Mouse (Mus musculus) lung, postnatal 4 days (tissue): ENCODE results near the gene Irf4.

Experiments used
- DNase-seq, 2 experiments: peaks; one replicate each; pipeline ENCODE4 v3.0.0; 2021

The Irf4 gene

GRCm38 (mm10) chr13:30749021-30749556, at the start of gene Irf4:
Irf4 (plus strand) TSS chr13:30749226.
- peak; percentile 69 to 71 for DNase-seq

DNA sequence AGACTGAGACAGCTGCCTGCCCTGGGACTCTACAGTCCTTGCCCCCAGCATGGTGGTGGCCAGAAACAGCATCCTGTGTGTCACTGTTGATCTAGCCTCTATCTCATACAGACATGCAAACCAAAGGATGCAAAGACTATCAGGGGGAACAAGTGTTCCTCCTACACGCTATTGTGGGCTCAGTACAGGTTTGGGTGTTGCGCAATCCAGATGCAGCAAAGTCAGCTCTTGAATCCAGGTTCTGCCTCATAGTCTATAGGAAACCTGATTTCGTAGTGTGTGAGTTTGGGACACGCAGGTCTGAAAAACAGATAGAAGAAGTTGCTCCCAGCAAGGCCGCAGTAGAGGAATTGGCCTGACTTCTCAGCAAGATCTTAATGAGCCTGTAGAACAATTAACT, 46.3 kb upstream of the Irf4 start:
- DNase-seq, result no peak

DNA sequence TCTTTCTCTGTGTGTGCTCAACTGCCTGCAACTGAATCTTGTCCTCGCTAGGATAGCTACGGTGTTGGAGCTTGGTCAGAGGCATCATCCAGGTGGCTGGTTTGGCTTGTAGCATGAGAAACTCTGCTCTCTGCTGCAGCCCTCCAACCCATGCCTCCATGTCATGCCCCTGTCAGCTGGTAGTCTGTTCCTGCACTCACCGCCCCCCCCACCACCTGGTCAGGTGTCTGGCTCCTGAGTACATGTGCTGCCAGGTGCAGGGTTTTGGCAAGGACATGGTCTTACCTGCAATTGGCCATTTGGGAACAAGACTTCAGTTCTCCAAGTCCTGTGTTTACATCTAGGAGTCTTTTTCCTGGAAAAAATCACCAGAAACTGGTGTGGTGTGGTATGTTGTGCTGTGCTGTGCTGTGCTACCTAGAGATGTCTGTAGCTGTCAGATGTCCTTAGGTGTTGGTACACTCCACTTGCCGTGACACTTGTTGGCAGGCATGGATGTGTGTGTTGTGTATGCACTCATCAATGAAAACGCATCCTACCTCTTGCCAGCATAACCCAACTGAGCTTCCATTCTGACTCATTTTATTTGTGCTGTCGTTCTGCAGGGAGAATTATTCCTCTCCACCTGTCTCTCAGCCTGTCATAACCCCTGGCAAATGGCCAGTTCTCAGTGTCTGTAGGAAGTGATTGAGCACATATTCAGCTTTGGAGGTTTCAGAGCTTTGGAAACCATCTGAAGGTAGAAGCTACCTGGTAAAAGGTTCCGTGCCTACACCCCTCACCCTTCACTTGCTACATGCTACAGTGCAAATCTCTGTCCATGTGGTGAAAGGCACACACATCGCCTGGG, 44.6 kb upstream of the Irf4 start:
- DNase-seq, result no peak

DNA sequence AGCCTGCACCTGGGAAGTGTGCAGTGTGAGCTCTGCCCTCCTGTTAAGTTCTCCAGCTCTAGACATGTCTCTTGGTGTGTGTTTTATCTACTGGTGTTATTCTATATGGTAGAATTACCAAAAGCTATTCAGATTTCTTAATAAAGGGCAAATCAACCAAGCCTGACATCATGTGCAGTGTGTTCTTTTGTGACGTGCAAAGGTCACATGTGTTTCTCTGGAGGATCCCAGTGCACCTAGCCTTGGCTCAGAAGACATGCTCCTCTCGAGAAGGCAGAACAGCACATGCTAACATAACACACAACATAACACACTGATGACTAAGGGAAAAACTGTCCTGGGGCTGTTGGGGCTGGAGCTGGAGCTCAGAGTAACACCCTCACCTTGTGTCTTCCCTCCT, 38.0 kb upstream of the Irf4 start:
- no peak for DNase-seq

- DNase-seq, result no peak
Measured at GRCm38 (mm10) chr13:30711711-30712110, 37.3 kb upstream of the Irf4 start.

- no peak for DNase-seq
Measured at GRCm38 (mm10) chr13:30712280-30712679, 36.7 kb upstream of the Irf4 start.

- DNase-seq, result no peak
Measured at GRCm38 (mm10) chr13:30713621-30714020, 35.4 kb upstream of the Irf4 start.

- DNase-seq, result no peak
Measured at GRCm38 (mm10) chr13:30714552-30714951, 34.5 kb upstream of the Irf4 start.

- DNase-seq, result no peak
Measured at GRCm38 (mm10) chr13:30715060-30715459, 34.0 kb upstream of the Irf4 start.

DNA sequence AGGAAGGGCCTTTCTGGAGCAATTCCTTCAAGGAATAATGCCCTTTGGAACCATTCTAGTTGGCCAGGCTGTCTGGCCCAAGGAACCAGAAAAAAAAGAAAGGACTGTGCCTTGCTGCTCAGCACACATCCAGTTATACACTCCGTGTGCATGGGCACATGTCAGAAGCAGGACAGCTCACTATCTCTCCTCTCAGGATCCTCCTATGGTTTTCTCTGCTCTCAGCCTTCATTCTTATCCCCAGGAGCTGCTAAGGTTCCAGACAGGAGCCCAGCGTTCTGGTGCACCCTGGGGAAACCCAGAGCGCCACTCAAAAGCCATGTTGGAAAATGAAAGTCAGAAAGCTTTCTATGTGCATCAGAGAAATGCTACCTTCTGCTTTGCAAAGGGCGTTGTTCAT, 33.5 kb upstream of the Irf4 start:
- no peak for DNase-seq

DNA sequence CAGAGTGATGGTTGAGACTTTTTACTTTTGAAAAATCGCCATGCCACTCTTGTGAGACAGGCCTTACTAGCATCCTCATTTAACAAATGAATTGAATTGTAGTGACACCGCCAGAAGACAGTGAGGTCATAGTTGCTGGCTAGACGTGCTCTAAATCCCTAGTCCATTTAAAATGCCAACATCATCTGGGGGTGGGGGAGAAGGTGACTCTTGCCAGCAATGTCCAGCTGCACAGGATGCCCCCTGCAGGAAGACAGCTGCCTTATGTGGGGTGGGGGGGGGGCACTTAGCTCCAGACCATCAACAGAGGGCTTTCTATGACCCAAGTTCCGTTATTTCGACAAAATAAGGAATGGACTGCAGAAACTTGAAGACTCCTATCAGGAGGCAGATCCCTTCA, 32.4 kb upstream of the Irf4 start:
- DNase-seq, result no peak

DNA sequence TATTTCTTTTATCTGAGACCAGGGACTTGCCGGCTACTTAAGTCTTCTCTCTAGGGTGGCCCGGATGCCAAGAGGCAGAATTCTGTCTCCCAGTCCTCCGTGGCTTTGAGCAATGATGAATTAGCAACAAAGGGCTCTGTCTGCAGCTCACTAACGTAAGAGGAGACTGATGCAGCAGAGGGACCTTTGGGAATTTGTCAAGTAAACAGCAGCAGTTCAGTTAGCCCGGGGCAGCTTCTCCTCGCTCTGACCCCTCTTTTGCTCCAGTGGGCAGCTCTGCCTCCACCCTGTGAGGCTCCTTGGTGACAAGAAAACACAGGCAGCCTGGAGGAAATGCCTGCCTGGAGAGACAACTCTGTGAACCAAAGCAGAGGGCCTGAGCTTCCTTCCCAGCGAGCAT, 26.4 kb upstream of the Irf4 start:
- DNase-seq, result no peak

- no peak for DNase-seq
Measured at GRCm38 (mm10) chr13:30723258-30723657, 25.8 kb upstream of the Irf4 start.

GRCm38 (mm10) chr13:30723858-30724257, 25.2 kb upstream of the Irf4 start:
- no peak for DNase-seq

DNA sequence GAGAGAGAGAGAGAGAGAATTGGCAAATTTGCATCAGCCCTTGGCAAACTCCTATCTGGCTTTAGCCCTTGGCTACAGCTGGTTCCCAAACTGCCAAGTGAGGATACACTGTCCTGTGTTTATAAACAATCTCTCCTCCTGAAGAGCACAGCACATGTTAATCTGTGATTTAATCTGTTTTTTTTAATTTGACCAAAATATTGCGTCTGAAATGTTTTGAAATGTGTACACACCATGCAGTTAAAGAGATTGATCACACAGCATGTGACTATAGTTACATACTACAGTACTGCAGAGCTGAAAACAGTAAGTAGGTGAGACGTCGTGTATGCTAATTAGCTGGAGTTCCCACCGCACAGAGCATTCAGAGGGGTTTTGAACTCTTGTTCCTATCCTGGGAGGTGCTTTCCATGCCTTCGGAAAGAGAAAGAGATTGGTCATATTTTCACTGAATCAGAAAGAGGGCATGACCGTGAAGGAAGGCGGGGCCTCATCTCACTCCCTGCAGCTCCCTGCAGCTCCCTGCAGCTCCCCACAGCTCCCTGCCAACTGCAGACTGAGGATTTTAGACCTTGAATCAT, 24.2 kb upstream of the Irf4 start:
- DNase-seq, result no peak

GRCm38 (mm10) chr13:30726879-30727278, 22.1 kb upstream of the Irf4 start:
- DNase-seq, result no peak

GRCm38 (mm10) chr13:30728155-30728554, 20.9 kb upstream of the Irf4 start:
- no peak for DNase-seq

- DNase-seq, result peak; percentile 45 to 55
Measured at GRCm38 (mm10) chr13:30729245-30729644, 19.8 kb upstream of the Irf4 start.

DNA sequence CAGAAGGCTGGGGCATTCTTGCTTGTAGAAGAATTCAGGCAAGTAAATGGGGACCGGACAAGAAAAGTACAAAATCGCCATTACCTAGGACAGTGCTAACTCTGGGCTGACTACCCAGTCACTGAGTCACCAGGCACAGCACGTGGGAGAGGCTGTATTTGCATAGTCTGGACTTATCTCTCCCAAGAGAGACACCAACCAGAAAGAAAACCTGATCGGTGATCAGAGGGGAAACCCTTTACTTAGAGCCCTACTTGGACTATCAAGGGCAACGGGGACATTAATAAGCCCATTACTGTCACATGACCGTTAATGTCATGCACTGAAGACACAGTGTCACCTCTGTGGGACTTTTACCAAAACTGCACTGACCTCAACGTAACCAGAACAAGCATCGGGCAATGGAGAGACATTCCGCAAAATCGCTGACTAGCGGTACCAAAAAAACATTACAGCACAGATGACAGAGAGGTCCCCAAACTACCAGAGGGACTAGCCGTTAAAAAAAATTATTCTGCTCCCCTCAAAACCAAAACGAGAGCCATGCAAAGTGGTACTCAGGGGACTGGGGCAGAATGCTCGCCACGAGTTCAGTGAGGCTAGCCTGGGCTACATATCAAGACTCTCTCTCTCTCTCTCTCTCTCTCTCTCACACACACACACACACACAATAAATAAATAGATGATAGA, 18.8 kb upstream of the Irf4 start:
- DNase-seq, result no peak

DNA sequence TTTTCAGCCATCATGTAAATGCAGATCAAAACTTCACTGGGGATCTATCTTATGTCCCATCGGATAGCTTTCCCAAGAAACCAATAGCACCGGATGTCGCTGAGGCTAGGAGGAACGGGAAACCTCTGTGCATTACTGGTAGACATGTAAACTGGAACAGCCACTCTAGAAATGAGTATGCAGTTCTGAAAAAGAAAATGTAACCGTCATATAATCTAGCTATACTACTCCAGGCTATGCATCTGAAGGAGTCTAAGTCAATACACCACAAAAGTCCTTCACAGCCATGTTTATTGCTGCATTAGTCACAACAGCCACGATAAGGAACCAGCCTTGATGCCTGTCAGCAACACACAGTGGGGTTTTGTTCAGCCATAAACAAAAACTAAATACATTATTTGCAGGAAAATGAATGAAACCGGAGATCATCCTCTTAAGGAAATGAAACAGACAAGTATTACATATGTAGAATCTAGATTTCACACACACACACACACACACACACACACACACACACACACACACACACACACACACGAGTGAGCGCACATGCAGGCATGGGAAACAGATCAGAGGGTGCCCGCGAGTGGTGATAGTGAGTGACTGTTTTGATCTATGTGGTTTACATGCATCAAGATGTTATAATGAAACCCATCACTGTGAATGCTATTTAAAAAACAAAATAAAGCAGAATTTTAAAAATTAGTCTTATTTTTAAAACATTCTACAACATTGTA, 16.1 kb upstream of the Irf4 start:
- no peak for DNase-seq

- no peak for DNase-seq
Measured at GRCm38 (mm10) chr13:30736721-30737120, 12.3 kb upstream of the Irf4 start.

DNA sequence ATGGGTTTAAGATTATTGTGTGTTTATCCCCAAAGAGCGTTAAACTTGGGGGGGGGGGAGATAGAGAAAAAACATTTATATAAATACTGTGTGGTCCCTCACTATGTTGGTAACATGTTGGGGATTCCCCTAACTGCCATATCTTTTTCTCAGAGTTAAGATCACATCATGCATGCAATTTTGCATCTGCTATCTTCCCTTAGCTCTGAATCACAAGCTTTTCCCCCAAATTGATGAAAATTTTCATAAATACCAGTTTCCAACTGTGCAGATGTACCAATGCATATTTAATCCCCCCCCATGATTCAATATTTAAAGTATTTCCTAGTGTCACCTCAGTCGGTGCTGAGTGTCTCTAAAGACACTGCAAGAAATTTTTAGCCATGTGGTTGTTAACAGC, 11.8 kb upstream of the Irf4 start:
- DNase-seq, result no peak

DNA sequence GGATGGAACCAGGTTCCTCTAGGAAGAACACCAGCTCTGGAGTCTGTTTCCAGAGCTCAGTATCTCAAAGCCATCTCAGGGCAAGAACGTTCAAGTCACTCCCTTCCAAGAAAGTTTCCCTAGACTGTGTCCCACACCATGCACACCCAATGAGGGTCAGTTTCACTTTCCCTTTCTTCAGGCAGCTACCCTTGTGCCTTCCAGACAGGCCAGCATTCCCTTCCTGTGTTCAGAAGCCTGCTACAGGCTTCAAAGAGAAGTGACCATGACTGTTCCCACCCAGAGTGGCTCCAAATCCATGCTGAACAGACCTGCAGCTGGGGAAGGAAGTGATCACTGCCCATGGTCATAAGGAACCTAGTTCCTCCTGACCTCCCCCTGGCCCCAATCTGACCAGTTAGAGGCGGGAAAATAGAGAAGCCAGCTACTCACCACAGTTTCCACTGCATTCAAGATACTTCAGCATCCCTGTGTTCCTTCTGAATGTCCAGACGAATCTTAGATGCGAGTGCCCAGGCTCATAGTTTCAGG, 10.7 kb upstream of the Irf4 start:
- no peak for DNase-seq
